Comparison of ENCODE assay signal across 20 mouse cellular contexts in genomic region chr12:40746081-40746480, GRCm38 (mm10).
DNase-seq lines count a peak whose midpoint lies in the region; ATAC-seq and TF ChIP-seq lines count a peak whose summit lies in the region.
"Had no signal": no experiment of that assay in that cellular context is flagged by ENCODE, and none has a peak within 500 bp of the region (broad histone marks: within the 10 kb centered on the region; RNA-seq: fewer than 3 reads in every experiment).

No protein-coding gene starts in this region.

- 0 out of 2 replicates have a peak, but pooled peaks have one; percentile 3 for TF ChIP-seq CTCF in layer of hippocampus, adult 2 months (conservative IDR thresholded peaks at IDR 0.05)
- TF ChIP-seq CTCF in lung, postnatal 0 days (IDR thresholded peaks at IDR 0.05): peak; percentile 24; the same call in 1 of the 2 replicates

- H3K4me2 ChIP-seq in forebrain, embryonic 13.5 days: no peak overlapping the region
- no peak overlapping the region for H3K4me2 ChIP-seq in forebrain, embryonic 12.5 days
- H3K4me2 ChIP-seq in lung, postnatal 0 days (replicated peaks; ENCODE audit: low read depth, low read length): no peak overlapping the region
- H3K4me2 ChIP-seq: embryonic facial prominence, embryonic 15.5 days; heart, embryonic 15.5 days; limb, embryonic 13.5 days; neural tube, embryonic 12.5 days had no signal

- no peak overlapping the region for H3K9ac ChIP-seq in forebrain, embryonic 13.5 days
- H3K9ac ChIP-seq in forebrain, embryonic 12.5 days: no peak overlapping the region
- H3K9ac ChIP-seq in lung, postnatal 0 days (replicated peaks; ENCODE audit: low read depth): no peak overlapping the region
- H3K9ac ChIP-seq: embryonic facial prominence, embryonic 15.5 days; heart, embryonic 15.5 days; limb, embryonic 13.5 days; liver, embryonic 14.5 days; neural tube, embryonic 12.5 days had no signal

- peaks cover 8% of the 10 kb centered on the region for H3K36me3 ChIP-seq in forebrain, embryonic 13.5 days (ENCODE audit: poor library complexity, severe bottlenecking)
- H3K36me3 ChIP-seq in forebrain, embryonic 12.5 days (replicated peaks): no peaks in the 10 kb centered on the region
- 0 out of 2 replicates have a peak, but pooled peaks cover 2% of the 10 kb centered on the region for H3K36me3 ChIP-seq in lung, postnatal 0 days (ENCODE audit: insufficient read depth, low read length)
- H3K36me3 ChIP-seq: embryonic facial prominence, embryonic 15.5 days; heart, embryonic 15.5 days had no signal

- H3K4me1 ChIP-seq in forebrain, embryonic 13.5 days: no peaks in the 10 kb centered on the region
- H3K4me1 ChIP-seq in forebrain, embryonic 12.5 days: no peaks in the 10 kb centered on the region
- H3K4me1 ChIP-seq in lung, postnatal 0 days (ENCODE audit: insufficient read depth, low read depth, low read length): no peaks in the 10 kb centered on the region
- H3K4me1 ChIP-seq: embryonic facial prominence, embryonic 15.5 days; heart, embryonic 15.5 days; limb, embryonic 13.5 days; neural tube, embryonic 12.5 days had no signal

- H3K27me3 ChIP-seq in forebrain, embryonic 13.5 days: no peaks in the 10 kb centered on the region
- H3K27me3 ChIP-seq in forebrain, embryonic 12.5 days: no peaks in the 10 kb centered on the region
- H3K27me3 ChIP-seq in lung, postnatal 0 days (replicated peaks; ENCODE audit: insufficient read depth, low read length): no peaks in the 10 kb centered on the region
- H3K27me3 ChIP-seq: CH12.LX; embryonic facial prominence, embryonic 15.5 days; heart, embryonic 15.5 days; limb, embryonic 13.5 days; neural tube, embryonic 12.5 days had no signal

- ATAC-seq in forebrain, embryonic 13.5 days: 0 out of 2 replicates have a peak, but pooled peaks have one; percentile 4
- ATAC-seq in forebrain, embryonic 12.5 days (ENCODE audit: low FRiP score): no peak
- peak; percentile 90 for ATAC-seq in lung, postnatal 0 days
- ATAC-seq: intestine, embryonic 16.5 days had no signal

- no peak overlapping the region for H3K27ac ChIP-seq in forebrain, embryonic 13.5 days
- no peak overlapping the region for H3K27ac ChIP-seq in forebrain, embryonic 12.5 days
- H3K27ac ChIP-seq in layer of hippocampus, adult 2 months: peak overlapping the region; percentile 72
- no peak overlapping the region for H3K27ac ChIP-seq in lung, postnatal 0 days (ENCODE audit: low read length)
- H3K27ac ChIP-seq: embryonic facial prominence, embryonic 15.5 days; heart, adult 2 months; heart, embryonic 15.5 days; kidney, postnatal 0 days; limb, embryonic 13.5 days; liver, embryonic 14.5 days; neural tube, embryonic 12.5 days; stomach, postnatal 0 days had no signal

- no peaks in the 10 kb centered on the region for H3K9me3 ChIP-seq in forebrain, embryonic 13.5 days (replicated peaks)
- H3K9me3 ChIP-seq in forebrain, embryonic 12.5 days: no peaks in the 10 kb centered on the region
- no peaks in the 10 kb centered on the region for H3K9me3 ChIP-seq in lung, postnatal 0 days (ENCODE audit: low read length)
- H3K9me3 ChIP-seq: embryonic facial prominence, embryonic 15.5 days; heart, embryonic 15.5 days; limb, embryonic 13.5 days; neural tube, embryonic 12.5 days had no signal

- no peak overlapping the region for H3K4me3 ChIP-seq in forebrain, embryonic 13.5 days
- no peak overlapping the region for H3K4me3 ChIP-seq in forebrain, embryonic 12.5 days (replicated peaks)
- no peak overlapping the region for H3K4me3 ChIP-seq in layer of hippocampus, adult 2 months
- H3K4me3 ChIP-seq in lung, postnatal 0 days (ENCODE audit: low read depth, low read length): no peak overlapping the region
- H3K4me3 ChIP-seq: embryonic facial prominence, embryonic 15.5 days; heart, adult 2 months; heart, embryonic 15.5 days; limb, embryonic 13.5 days; neural tube, embryonic 12.5 days had no signal

- peak; percentile 40; the same call in 1 of the 2 replicates for TF ChIP-seq EP300 in lung, postnatal 0 days (IDR thresholded peaks at IDR 0.05)

- 79% methylated on average over 3 of the region's 3 CpGs for WGBS in forebrain, embryonic 13.5 days
- WGBS in forebrain, embryonic 12.5 days: 91% methylated on average over 3 of the region's 3 CpGs
- 61% methylated on average over 3 of the region's 3 CpGs for WGBS in lung, postnatal 0 days

- no peak for DNase-seq in layer of hippocampus, adult 2 months (ENCODE audit: low spot score in 2 of 2)
- DNase-seq in layer of hippocampus, postnatal 25 days (ENCODE audit: extremely low spot score in 1 of 2, low spot score in 1 of 2): no peak
- DNase-seq in lung, postnatal 0 days (ENCODE audit: low spot score): peak; percentile 67
- DNase-seq in right cerebral cortex, postnatal 4 days: no peak
- DNase-seq in yolk sac, embryonic 10.5 days (ENCODE audit: low spot score): no peak
- DNase-seq: adrenal gland, adult 8-10 months; cerebellum, adult 8-10 months; heart, adult 2 months; right cerebral cortex, postnatal 14 days had no signal
